Mouse (Mus musculus) midbrain, postnatal 0 days (tissue): ENCODE results near the gene Zfp870. TPM values are rescaled to one million over a fixed set of nuclear protein-coding genes. Genes with fewer than 3 reads are reported as not detected.

Source experiments
- ATAC-seq: fragments of 200-750 bp; cut with Nextera tagmentation; 2 replicates; pipeline ENCODE4 v1.8.0; 2017; ENCODE audit warnings: moderate number of reproducible peaks, mild to moderate bottlenecking, moderate TSS enrichment, moderate library complexity; ENCODE audit not compliant: low FRiP score
- DNase-seq: peaks from one replicate; pipeline ENCODE4 v3.0.0-alpha.2; 2015; ENCODE audit warnings: low spot score
- H3K27ac ChIP-seq: fragments of 300-500 bp; sonication (generic); 2 replicates; pipeline ENCODE4 v1.5.1; 2014; ENCODE audit warnings: low read depth, mild to moderate bottlenecking, low read length, mixed read lengths
- H3K27me3 ChIP-seq: fragments of 300-500 bp; sonication (generic); 2 replicates; pipeline ENCODE4 v1.6.1; 2014; ENCODE audit warnings: low read length, control low read depth, mixed read lengths; ENCODE audit not compliant: insufficient read depth
- H3K36me3 ChIP-seq: fragments of 300-500 bp; sonication (generic); 2 replicates; pipeline ENCODE4 v1.6.1; 2014; ENCODE audit warnings: low read length, control low read depth, mixed read lengths; ENCODE audit not compliant: insufficient read depth
- H3K4me1 ChIP-seq: fragments of 300-500 bp; sonication (generic); 2 replicates; pipeline ENCODE4 v1.6.1; 2014; ENCODE audit warnings: mild to moderate bottlenecking, control low read depth, antibody characterized with exemption, low read length, mixed read lengths; ENCODE audit not compliant: insufficient read depth
- H3K4me2 ChIP-seq: fragments of 300-500 bp; sonication (generic); 2 replicates; pipeline ENCODE4 v1.6.1; 2014; ENCODE audit warnings: low read depth, mild to moderate bottlenecking, low read length, mixed read lengths; ENCODE audit not compliant: poor library complexity, severe bottlenecking
- H3K4me3 ChIP-seq: fragments of 300-500 bp; sonication (generic); 2 replicates; pipeline ENCODE4 v1.5.1; 2014; ENCODE audit warnings: low read depth, mild to moderate bottlenecking, low read length, moderate library complexity
- H3K9ac ChIP-seq: fragments of 300-500 bp; sonication (generic); replicated peaks from 2 replicates; pipeline ENCODE4 v1.6.1; 2014; ENCODE audit warnings: mild to moderate bottlenecking, low read length, moderate library complexity, mixed read lengths; ENCODE audit not compliant: poor library complexity, severe bottlenecking
- H3K9me3 ChIP-seq: fragments of 300-500 bp; sonication (generic); 2 replicates; pipeline ENCODE4 v1.6.1; 2016; ENCODE audit warnings: low read length, control low read depth
- CTCF ChIP-seq: IDR thresholded peaks from 2 replicates; pipeline ENCODE4 v1.5.1; 2016; ENCODE audit warnings: antibody characterized with exemption, mild to moderate bottlenecking
- WGBS: fragments of 180-500 bp; shearing (Covaris S2); extraction: QIAGEN DNeasy Blood & Tissue Kit; methylation state at CpG from one replicate; pipeline ENCODE4 v1.1.7; 2014; 5-methylcytosine and 5-hydroxymethylcytosine counted together
- polyA plus RNA-seq: library from polyadenylated mRNA; unstranded; fragments of >200 nt; fragmentation: Nextera tagmentation; extraction: Ambion mirVana; gene quantifications from 2 replicates; pipeline ENCODE4 v1.2.1, GENCODE M21; 2015
- total RNA-seq: library from RNA; depleted of rRNA; stranded (reverse); fragments of >200 nt; gene quantifications from 2 replicates; pipeline ENCODE4 v1.2.3, GENCODE M21; 2014

Gene Zfp870
- total and polyA plus RNA-seq, 2 experiments from 2014 or later: 5.8 to 6.7 TPM

DNA sequence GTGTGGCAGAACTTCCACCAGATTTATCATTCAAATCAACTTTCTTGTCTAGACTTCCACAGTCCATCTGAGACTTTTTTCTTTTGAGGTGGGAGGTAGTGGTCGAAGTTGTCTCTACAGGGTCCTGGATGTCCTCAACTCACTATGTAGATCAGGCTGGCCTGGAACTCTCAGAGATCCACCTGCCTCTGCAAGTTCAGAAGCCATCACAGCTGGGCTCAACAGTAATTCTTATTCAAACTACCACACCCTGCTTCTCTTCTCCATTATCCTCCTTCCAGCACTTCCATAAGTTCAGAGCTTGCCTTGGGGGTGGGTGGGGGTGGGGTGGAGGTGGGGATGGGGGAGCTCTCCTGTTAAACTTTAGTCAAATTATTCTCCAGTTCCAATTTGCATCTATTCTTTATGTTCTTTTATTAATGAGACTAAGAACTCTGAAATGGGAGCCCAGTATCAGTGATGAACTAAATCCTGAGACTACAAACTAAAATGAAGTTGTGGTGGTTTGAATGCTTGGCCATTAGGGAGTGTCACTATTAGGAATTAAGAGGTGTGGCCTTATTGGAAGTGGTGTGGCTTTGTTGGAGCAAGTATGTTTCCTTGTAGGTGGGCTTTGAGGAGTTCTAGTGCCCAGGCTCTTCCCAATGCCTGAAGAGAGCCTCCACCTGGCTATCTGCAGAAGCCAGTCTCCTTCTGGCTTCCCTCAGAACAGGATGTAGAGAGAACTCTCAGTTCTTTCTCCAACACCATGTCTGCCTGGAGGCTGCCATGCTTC is 10.5 kb upstream of the Zfp870 start:
- no peaks in the 10 kb centered on the region for H3K36me3 ChIP-seq
- ATAC-seq: no peak
- H3K9ac ChIP-seq: no peak overlapping the region
- no peak for TF ChIP-seq CTCF
- no peak overlapping the region for H3K4me2 ChIP-seq
- H3K4me1 ChIP-seq: no peaks in the 10 kb centered on the region
- 50% methylated on average over 1 of the region's 1 CpGs for WGBS
- DNase-seq: no peak
- no peaks in the 10 kb centered on the region for H3K9me3 ChIP-seq
- no peak overlapping the region for H3K27ac ChIP-seq
- H3K4me3 ChIP-seq: no peak overlapping the region
- H3K27me3 ChIP-seq: no peaks in the 10 kb centered on the region

GRCm38 (mm10) chr17:32895421-32895820 is 4.0 kb upstream of the Zfp870 start:
- 90% methylated on average over 4 of the region's 4 CpGs for WGBS
- no peaks in the 10 kb centered on the region for H3K27me3 ChIP-seq
- H3K27ac ChIP-seq: no peak overlapping the region
- H3K4me3 ChIP-seq: no peak overlapping the region
- no peak overlapping the region for H3K9ac ChIP-seq
- no peaks in the 10 kb centered on the region for H3K9me3 ChIP-seq
- ATAC-seq: no peak
- DNase-seq: no peak
- no peaks in the 10 kb centered on the region for H3K36me3 ChIP-seq
- no peak for TF ChIP-seq CTCF
- no peak overlapping the region for H3K4me2 ChIP-seq
- peaks cover 4% of the 10 kb centered on the region; the same call in 1 of the 2 replicates for H3K4me1 ChIP-seq

DNA sequence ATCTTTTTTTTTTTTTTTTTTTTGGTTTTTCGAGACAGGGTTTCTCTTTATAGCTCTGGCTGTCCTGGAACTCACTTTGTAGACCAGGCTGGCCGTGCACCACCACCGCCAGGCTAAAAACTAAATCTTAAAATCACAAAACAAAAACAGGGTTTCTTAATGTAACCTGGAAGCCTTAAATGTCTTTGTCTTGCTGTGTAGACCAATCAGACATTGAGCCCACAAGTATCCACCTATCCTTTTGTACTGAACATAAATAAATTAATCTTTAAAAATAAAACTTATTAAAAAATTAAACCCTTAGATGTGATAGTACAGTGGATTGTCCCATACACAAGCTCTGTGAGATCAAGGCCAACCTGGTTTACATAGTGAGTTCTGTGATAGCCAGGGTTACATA is 2.5 kb upstream of the Zfp870 start:
- DNase-seq: no peak
- WGBS: 76% methylated on average over 3 of the region's 3 CpGs

DNA sequence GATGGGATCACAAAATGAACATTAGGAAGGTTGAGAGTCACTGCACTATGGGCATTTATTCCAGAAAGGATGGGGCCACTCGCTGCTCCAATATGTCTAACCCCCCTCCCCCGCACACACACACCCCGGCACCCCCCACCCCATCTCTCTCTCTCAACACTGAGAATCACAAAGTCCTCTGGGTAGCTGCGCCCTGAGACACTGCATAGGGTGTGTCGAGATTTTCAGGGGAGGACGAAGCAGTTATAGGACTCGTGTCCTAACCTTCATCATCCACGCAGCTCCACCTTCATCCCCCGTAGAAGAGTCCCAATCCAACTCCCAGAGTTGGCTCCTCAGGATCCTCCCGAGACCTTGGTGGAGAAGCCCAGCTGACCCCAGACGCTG is 597 bp downstream of the Zfp870 start:
- ATAC-seq: peak; percentile 58
- Histone ChIP-seq H3K36me3 (no peaks in the 10 kb centered on the region), H3K4me1 (peaks cover 8% of the 10 kb centered on the region; the same call in 1 of the 2 replicates), H3K27ac (peak overlapping the region; percentile 82), H3K9ac (peak overlapping the region; percentile 50), H3K4me2 (peak overlapping the region; percentile 87), H3K27me3 (no peaks in the 10 kb centered on the region), H3K4me3 (peak overlapping the region; percentile 68), H3K9me3 (no peaks in the 10 kb centered on the region)
- TF ChIP-seq CTCF: no peak
- 6% methylated on average over 11 of the region's 11 CpGs for WGBS
- no peak for DNase-seq

More for the DNA sequence above, 2.5 kb upstream of the Zfp870 start:
- H3K27me3 ChIP-seq: no peaks in the 10 kb centered on the region
- no peak overlapping the region for H3K4me3 ChIP-seq
- no peak overlapping the region for H3K9ac ChIP-seq
- H3K27ac ChIP-seq: no peak overlapping the region
- H3K4me2 ChIP-seq: no peak overlapping the region
- no peak for TF ChIP-seq CTCF
- H3K36me3 ChIP-seq: no peaks in the 10 kb centered on the region
- ATAC-seq: no peak
- no peaks in the 10 kb centered on the region for H3K9me3 ChIP-seq
- H3K4me1 ChIP-seq: peaks cover 8% of the 10 kb centered on the region; the same call in 1 of the 2 replicates

DNA sequence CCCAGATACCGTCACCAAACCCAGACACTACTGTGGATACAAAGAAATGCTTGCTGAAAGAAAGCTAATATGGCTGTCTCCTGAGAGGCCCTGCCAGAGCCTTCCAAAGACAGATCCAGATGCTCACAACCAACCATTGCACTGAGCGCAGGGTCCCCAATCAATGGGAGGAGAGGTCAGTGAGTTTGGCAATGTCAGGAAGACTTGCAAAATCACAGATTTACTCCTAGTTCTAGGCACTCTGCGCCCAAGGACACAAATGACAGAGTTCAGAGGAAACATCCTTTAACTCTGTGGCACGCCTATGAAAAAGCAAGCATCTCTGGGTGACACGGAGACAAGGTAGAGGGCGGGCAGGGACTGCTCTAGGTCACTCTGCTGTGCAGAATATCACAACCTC is 1.8 kb downstream of the Zfp870 start:
- Histone ChIP-seq H3K4me3 (no peak overlapping the region), H3K36me3 (no peaks in the 10 kb centered on the region), H3K4me2 (no peak overlapping the region), H3K9me3 (no peaks in the 10 kb centered on the region), H3K9ac (no peak overlapping the region), H3K27me3 (no peaks in the 10 kb centered on the region), H3K4me1 (peaks cover 8% of the 10 kb centered on the region; the same call in 1 of the 2 replicates), H3K27ac (no peak overlapping the region)
- ATAC-seq: no peak
- no peak for TF ChIP-seq CTCF
- no peak for DNase-seq
- 93% methylated on average over 6 of the region's 6 CpGs for WGBS
